Mouse (Mus musculus): Measurements from ENCODE around the gene Anxa11. TPM values are rescaled to one million over a fixed set of nuclear protein-coding genes. Genes with fewer than 3 reads are reported as not detected.
"Not testable (repeated sequence)": the region's sequence is repeated elsewhere in the genome, so short reads cannot be mapped to it uniquely, and the experiment has no call there.

Anxa11 gene
- 7.9 to 21.5 TPM (median 10.8 TPM) in 3 replicates for total RNA-seq (2017)

GRCm38 (mm10) chr14:25841991-25842687 is at the start of gene Anxa11:
Gene Anxa11, plus strand, starts transcription at chr14:25842156.
- peak; percentile 89 for ATAC-seq (replicated peaks; ENCODE audit: insufficient number of reproducible peaks, low FRiP score, low TSS enrichment, poor library complexity, severe bottlenecking)

- no peak for ATAC-seq (replicated peaks; ENCODE audit: insufficient number of reproducible peaks, low FRiP score, low TSS enrichment, poor library complexity, severe bottlenecking)
Observed at GRCm38 (mm10) chr14:25794331-25794730, 47.6 kb upstream of the Anxa11 start.

GRCm38 (mm10) chr14:25795067-25795466 is 46.9 kb upstream of the Anxa11 start:
- ATAC-seq (replicated peaks; ENCODE audit: insufficient number of reproducible peaks, low FRiP score, low TSS enrichment, poor library complexity, severe bottlenecking): no peak

GRCm38 (mm10) chr14:25795561-25796174 is 46.3 kb upstream of the Anxa11 start:
- no peak for ATAC-seq (replicated peaks; ENCODE audit: insufficient number of reproducible peaks, low FRiP score, low TSS enrichment, poor library complexity, severe bottlenecking)

GRCm38 (mm10) chr14:25796619-25797018 is 45.3 kb upstream of the Anxa11 start:
- no peak for ATAC-seq (replicated peaks; ENCODE audit: insufficient number of reproducible peaks, low FRiP score, low TSS enrichment, poor library complexity, severe bottlenecking)

- ATAC-seq (replicated peaks; ENCODE audit: insufficient number of reproducible peaks, low FRiP score, low TSS enrichment, poor library complexity, severe bottlenecking): peak; percentile 95
Observed at GRCm38 (mm10) chr14:25800166-25800960, 41.6 kb upstream of the Anxa11 start.

GRCm38 (mm10) chr14:25802511-25802910 is 39.4 kb upstream of the Anxa11 start:
- no peak for ATAC-seq (replicated peaks; ENCODE audit: insufficient number of reproducible peaks, low FRiP score, low TSS enrichment, poor library complexity, severe bottlenecking)

GRCm38 (mm10) chr14:25803246-25803809 is 38.6 kb upstream of the Anxa11 start:
- no peak for ATAC-seq (replicated peaks; ENCODE audit: insufficient number of reproducible peaks, low FRiP score, low TSS enrichment, poor library complexity, severe bottlenecking)

- ATAC-seq (replicated peaks; ENCODE audit: insufficient number of reproducible peaks, low FRiP score, low TSS enrichment, poor library complexity, severe bottlenecking): no peak
Observed at GRCm38 (mm10) chr14:25805871-25806270, 36.1 kb upstream of the Anxa11 start.

- no peak for ATAC-seq (replicated peaks; ENCODE audit: insufficient number of reproducible peaks, low FRiP score, low TSS enrichment, poor library complexity, severe bottlenecking)
Observed at GRCm38 (mm10) chr14:25806561-25806960, 35.4 kb upstream of the Anxa11 start.

GRCm38 (mm10) chr14:25811026-25811425 is 30.9 kb upstream of the Anxa11 start:
- not testable (repeated sequence) for ATAC-seq (replicated peaks; ENCODE audit: insufficient number of reproducible peaks, low FRiP score, low TSS enrichment, poor library complexity, severe bottlenecking)

GRCm38 (mm10) chr14:25814140-25814539 is 27.8 kb upstream of the Anxa11 start:
- ATAC-seq (replicated peaks; ENCODE audit: insufficient number of reproducible peaks, low FRiP score, low TSS enrichment, poor library complexity, severe bottlenecking): no peak

- no peak for ATAC-seq (replicated peaks; ENCODE audit: insufficient number of reproducible peaks, low FRiP score, low TSS enrichment, poor library complexity, severe bottlenecking)
Observed at GRCm38 (mm10) chr14:25816416-25816815, 25.5 kb upstream of the Anxa11 start.

GRCm38 (mm10) chr14:25822584-25822983 is 19.4 kb upstream of the Anxa11 start:
- ATAC-seq (replicated peaks; ENCODE audit: insufficient number of reproducible peaks, low FRiP score, low TSS enrichment, poor library complexity, severe bottlenecking): no peak

GRCm38 (mm10) chr14:25824995-25825394 is 17.0 kb upstream of the Anxa11 start:
- no peak for ATAC-seq (replicated peaks; ENCODE audit: insufficient number of reproducible peaks, low FRiP score, low TSS enrichment, poor library complexity, severe bottlenecking)

- ATAC-seq (replicated peaks; ENCODE audit: insufficient number of reproducible peaks, low FRiP score, low TSS enrichment, poor library complexity, severe bottlenecking): no peak
Observed at GRCm38 (mm10) chr14:25825880-25826626, 15.9 kb upstream of the Anxa11 start.

- ATAC-seq (replicated peaks; ENCODE audit: insufficient number of reproducible peaks, low FRiP score, low TSS enrichment, poor library complexity, severe bottlenecking): no peak
Observed at GRCm38 (mm10) chr14:25826866-25827265, 15.1 kb upstream of the Anxa11 start.

- no peak for ATAC-seq (replicated peaks; ENCODE audit: insufficient number of reproducible peaks, low FRiP score, low TSS enrichment, poor library complexity, severe bottlenecking)
Observed at GRCm38 (mm10) chr14:25831332-25831731, 10.6 kb upstream of the Anxa11 start.

- peak; percentile 91 for ATAC-seq (replicated peaks; ENCODE audit: insufficient number of reproducible peaks, low FRiP score, low TSS enrichment, poor library complexity, severe bottlenecking)
Observed at GRCm38 (mm10) chr14:25832301-25832700, 9.7 kb upstream of the Anxa11 start.

Data from monocyte, adult 5-6 weeks (primary cell).